Mouse (Mus musculus) T-helper 1 cell (primary cell): ENCODE results near the gene 9130023H24Rik.

ENCODE experiments used
- in situ Hi-C: fragments of 300-600 bp; cut with MboI, MseI; formaldehyde crosslinking; loops from one replicate; pipeline ENCODE4 v1.15.1; 2025; ENCODE audit warnings: high pct_unique_total_duplicates

Gene 9130023H24Rik

GRCm38 (mm10) chr7:128246496-128247391, 8.9 kb upstream of the 9130023H24Rik start, which contains the start of gene Tgfb1i1:
Tgfb1i1 (plus strand) TSS chr7:128246812.
- in situ Hi-C loops: loop anchor here (25.0 kb wide), 1 partner anchor 1034 kb away; the partner anchor contains the start of genes Mylpf and Tbc1d10b

GRCm38 (mm10) chr7:128245547-128245946, 7.7 kb upstream of the 9130023H24Rik start:
- in situ Hi-C loops: loop anchor here (25.0 kb wide), 1 partner anchor 1033 kb away; the partner anchor contains the start of genes Mylpf and Tbc1d10b

- in situ Hi-C loops: loop anchor here (5.0 to 25.0 kb wide), 2 partner anchors 103 to 1032 kb away; partner anchors contain the start of genes Mylpf and Tbc1d10b
Measured at GRCm38 (mm10) chr7:128244410-128245025, 6.7 kb upstream of the 9130023H24Rik start.

GRCm38 (mm10) chr7:128243921-128244320, 6.1 kb upstream of the 9130023H24Rik start:
- in situ Hi-C loops: loop anchor here (5.0 to 25.0 kb wide), 2 partner anchors 103 to 1032 kb away; partner anchors contain the start of genes Mylpf and Tbc1d10b

GRCm38 (mm10) chr7:128242331-128242730, 4.5 kb upstream of the 9130023H24Rik start:
- in situ Hi-C loops: loop anchor here (5.0 to 25.0 kb wide), 2 partner anchors 105 to 1030 kb away; partner anchors contain the start of genes Mylpf and Tbc1d10b

- in situ Hi-C loops: loop anchor here (5.0 to 25.0 kb wide), 2 partner anchors 107 to 1028 kb away; partner anchors contain the start of genes Mylpf and Tbc1d10b
Measured at GRCm38 (mm10) chr7:128240131-128240784, 2.4 kb upstream of the 9130023H24Rik start.

GRCm38 (mm10) chr7:128238991-128239390, 1.2 kb upstream of the 9130023H24Rik start:
- in situ Hi-C loops: loop anchor here (25.0 kb wide), 1 partner anchor 1027 kb away; the partner anchor contains the start of genes Mylpf and Tbc1d10b

- in situ Hi-C loops: loop anchor here (25.0 kb wide), 1 partner anchor 1025 kb away; the partner anchor contains the start of genes Mylpf and Tbc1d10b
Measured at GRCm38 (mm10) chr7:128237593-128237926, 271 bp downstream of the 9130023H24Rik start.

GRCm38 (mm10) chr7:128236856-128237592, 807 bp downstream of the 9130023H24Rik start, which contains the start of gene Armc5:
Armc5 (plus strand) TSS chr7:128237342.
- in situ Hi-C loops: loop anchor here (25.0 kb wide), 1 partner anchor 1025 kb away; the partner anchor contains the start of genes Mylpf and Tbc1d10b

GRCm38 (mm10) chr7:128236426-128236825, 1.4 kb downstream of the 9130023H24Rik start:
- in situ Hi-C loops: loop anchor here (25.0 kb wide), 1 partner anchor 1024 kb away; the partner anchor contains the start of genes Mylpf and Tbc1d10b

- in situ Hi-C loops: loop anchor here (25.0 kb wide), 1 partner anchor 1023 kb away; the partner anchor contains the start of genes Mylpf and Tbc1d10b
Measured at GRCm38 (mm10) chr7:128235481-128235880, 2.4 kb downstream of the 9130023H24Rik start.

GRCm38 (mm10) chr7:128234796-128235195, 3.0 kb downstream of the 9130023H24Rik start:
- in situ Hi-C loops: loop anchor here (25.0 kb wide), 1 partner anchor 1022 kb away; the partner anchor contains the start of genes Mylpf and Tbc1d10b

GRCm38 (mm10) chr7:128231741-128232140, 6.1 kb downstream of the 9130023H24Rik start:
- in situ Hi-C loops: loop anchor here (25.0 kb wide), 1 partner anchor 1019 kb away; the partner anchor contains the start of genes Mylpf and Tbc1d10b

- in situ Hi-C loops: no loop called here
Measured at GRCm38 (mm10) chr7:128220936-128221335, 16.9 kb downstream of the 9130023H24Rik start.

GRCm38 (mm10) chr7:128219952-128220351, 17.9 kb downstream of the 9130023H24Rik start:
- in situ Hi-C loops: no loop called here

- in situ Hi-C loops: loop anchor here (5.0 to 10.0 kb wide), 2 partner anchors 108 to 205 kb away; partner anchors contain the start of gene Trim72
Measured at GRCm38 (mm10) chr7:128209826-128210225, 28.0 kb downstream of the 9130023H24Rik start.

- in situ Hi-C loops: loop anchor here (5.0 to 10.0 kb wide), 2 partner anchors 106 to 203 kb away; partner anchors contain the start of gene Trim72
Measured at GRCm38 (mm10) chr7:128208187-128208586, 29.6 kb downstream of the 9130023H24Rik start.

- in situ Hi-C loops: loop anchor here (5.0 to 10.0 kb wide), 2 partner anchors 104 to 201 kb away; partner anchors contain the start of gene Trim72
Measured at GRCm38 (mm10) chr7:128206152-128206551, 31.7 kb downstream of the 9130023H24Rik start, which contains the start of gene Cox6a2. Cox6a2 (minus strand) TSS chr7:128206387.

- in situ Hi-C loops: loop anchor here (5.0 to 10.0 kb wide), 2 partner anchors 103 to 201 kb away; partner anchors contain the start of gene Trim72
Measured at GRCm38 (mm10) chr7:128205695-128206094, 32.1 kb downstream of the 9130023H24Rik start.
